Mouse (Mus musculus) liver, postnatal 0 days (tissue): ENCODE data around the gene Srp54b.
"Not testable (repeated sequence)": the region's sequence is repeated elsewhere in the genome, so short reads cannot be mapped to it uniquely, and the experiment has no call there.

ENCODE experiments used
- CTCF ChIP-seq: sonication (generic); IDR thresholded peaks from 2 replicates; pipeline ENCODE4 v1.5.1; 2016; ENCODE audit warnings: antibody characterized with exemption, low read depth
- EP300 ChIP-seq: IDR thresholded peaks from 2 replicates; pipeline ENCODE4 v1.6.1; 2016; ENCODE audit warnings: antibody characterized with exemption, low read depth, mild to moderate bottlenecking

DNA sequence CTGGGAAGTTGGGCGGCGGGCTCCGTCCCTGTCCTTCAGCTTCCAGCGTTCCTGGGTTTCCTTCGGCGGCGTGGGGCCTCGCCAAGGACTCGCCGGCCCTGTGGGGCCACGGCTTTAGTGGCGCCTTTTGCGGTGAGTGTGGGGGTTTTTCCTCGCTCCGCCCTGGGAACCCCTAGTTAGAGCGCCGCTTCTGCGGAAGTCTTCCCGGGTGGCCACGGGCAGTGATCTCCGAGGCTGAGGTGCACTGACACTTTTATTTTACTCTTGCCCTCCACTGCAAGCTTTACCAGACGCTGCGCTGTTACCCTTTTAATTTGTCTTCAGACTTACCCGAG, 512 bp downstream of the Srp54b start:
- not testable (repeated sequence) for TF ChIP-seq CTCF, EP300
